Mouse (Mus musculus): ENCODE data around the gene 6030408B16Rik.
"Not testable (repeated sequence)": the region's sequence is repeated elsewhere in the genome, so short reads cannot be mapped to it uniquely, and the experiment has no call there.

Gene 6030408B16Rik

DNA sequence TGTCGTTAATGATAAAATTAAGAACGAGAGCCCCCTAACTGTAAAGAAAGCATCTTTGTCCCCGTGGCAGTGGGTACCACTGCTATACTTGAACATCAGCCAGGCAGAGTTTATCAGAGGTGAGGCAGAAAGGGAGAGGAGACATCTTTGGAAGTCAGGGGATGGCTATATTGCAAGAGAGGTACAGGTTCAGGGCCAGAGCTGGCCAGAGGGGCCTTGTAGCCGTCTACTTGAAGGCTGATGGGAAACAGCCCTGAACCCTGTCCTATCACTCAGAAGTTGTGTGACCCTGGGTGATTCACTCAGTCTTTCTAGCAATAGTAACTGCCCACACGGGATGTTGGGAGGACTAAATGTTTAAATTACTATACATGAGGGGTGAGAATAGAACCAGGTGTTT, 28.1 kb downstream of the 6030408B16Rik start:
- no peak for DNase-seq (ENCODE audit: low spot score)

DNA sequence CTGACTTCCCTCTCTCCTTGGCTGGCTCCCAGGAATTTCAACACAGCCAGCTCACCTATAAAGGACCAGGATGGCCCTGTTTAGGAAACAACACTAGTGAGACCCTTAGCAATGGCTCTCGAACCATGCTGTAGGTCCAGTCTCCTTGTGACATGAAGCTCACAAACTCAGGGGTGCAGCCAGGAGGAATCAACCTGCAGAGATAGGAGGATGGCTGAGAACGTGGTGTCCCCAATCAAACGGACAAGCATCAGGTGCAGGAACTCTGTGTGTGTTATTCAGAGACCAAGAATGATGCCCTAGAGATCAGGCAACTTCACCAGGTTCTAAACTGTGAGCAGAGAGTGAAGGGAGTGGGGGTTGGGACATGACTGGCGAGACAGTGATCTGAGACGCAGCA, 29.1 kb downstream of the 6030408B16Rik start:
- DNase-seq (ENCODE audit: low spot score) = no peak

DNA sequence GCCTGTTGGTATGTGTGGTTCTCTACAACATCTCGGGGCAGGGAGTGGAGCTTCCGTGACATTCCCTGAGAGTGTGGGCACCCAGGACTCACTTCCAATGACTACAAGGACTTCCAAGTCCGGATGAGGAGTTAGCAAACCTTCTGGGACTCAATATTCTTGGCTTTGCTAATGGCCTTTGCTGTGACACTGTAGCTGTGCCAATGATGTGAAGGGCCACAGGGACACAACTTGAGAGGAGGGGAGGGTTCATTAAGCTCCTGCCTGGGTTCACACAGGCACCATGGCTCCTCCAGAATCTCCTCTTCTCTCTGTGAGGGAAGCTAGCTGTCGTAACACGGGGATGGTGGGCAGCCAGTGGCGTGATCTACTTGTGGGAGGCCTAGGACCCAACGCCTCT, 29.6 kb downstream of the 6030408B16Rik start:
- DNase-seq (ENCODE audit: low spot score) = no peak

DNA sequence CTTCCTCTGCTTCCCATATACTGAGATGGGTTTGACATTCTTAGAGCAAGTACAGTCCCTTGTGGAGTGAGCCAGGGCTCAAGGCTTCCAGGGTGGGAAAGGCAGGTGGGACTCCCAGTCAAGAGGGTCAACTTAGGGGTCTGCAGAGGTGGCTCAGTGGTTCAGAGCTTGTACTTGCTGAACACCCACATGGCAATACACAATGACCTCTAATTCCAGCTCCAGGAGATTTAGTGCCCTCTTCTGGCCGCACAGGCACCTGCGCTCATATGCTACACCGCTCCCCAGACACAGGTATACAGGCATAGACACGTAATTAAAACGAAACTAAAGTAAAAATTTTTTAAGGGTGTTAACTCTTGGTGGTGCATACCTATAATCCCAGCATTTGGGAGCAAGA, 30.5 kb downstream of the 6030408B16Rik start:
- DNase-seq (ENCODE audit: low spot score) = no peak

DNA sequence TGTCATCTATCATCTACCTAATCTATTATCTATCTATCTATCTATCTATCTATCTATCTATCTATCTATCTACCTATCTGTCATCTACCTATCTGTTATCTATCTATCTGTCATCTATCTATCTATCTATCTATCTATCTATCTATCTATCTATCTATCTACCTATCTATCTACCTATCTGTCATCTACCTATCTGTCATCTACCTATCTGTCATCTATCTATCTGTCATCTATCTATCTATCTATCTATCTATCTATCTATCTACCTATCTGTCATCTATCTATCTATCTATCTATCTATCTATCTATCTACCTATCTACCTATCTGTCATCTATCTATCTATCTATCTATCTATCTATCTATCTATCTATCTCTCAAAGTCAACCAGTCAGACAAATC, 31.4 kb downstream of the 6030408B16Rik start:
- not testable (repeated sequence) for DNase-seq (ENCODE audit: low spot score)

DNA sequence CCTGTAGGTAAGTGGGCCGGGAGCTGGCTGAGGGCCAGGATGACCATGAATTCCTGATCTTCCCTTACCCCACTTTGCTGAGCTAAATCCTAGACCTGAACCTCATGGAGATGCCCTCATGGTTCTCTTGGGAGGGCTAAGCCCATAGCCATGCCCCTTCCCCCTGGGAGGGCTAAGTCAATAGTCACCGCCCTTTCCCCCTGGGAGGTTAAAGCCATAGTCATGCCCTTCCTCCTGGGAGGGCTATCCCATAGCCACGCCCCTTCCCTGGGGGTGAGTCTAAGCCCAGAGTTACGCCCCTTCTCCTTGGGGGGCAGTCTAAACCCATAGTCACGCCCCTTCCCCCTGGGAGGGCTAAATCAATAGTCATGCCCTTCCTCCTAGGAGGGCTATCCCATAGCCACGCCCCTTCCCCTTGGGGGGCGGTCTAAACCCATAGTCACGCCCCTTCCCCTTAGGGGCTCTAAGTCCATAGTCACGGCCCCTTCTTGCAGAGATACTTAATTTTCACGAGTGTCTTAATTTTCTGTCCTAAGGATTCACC, 33.1 kb downstream of the 6030408B16Rik start:
- DNase-seq (ENCODE audit: low spot score) = no peak

DNA sequence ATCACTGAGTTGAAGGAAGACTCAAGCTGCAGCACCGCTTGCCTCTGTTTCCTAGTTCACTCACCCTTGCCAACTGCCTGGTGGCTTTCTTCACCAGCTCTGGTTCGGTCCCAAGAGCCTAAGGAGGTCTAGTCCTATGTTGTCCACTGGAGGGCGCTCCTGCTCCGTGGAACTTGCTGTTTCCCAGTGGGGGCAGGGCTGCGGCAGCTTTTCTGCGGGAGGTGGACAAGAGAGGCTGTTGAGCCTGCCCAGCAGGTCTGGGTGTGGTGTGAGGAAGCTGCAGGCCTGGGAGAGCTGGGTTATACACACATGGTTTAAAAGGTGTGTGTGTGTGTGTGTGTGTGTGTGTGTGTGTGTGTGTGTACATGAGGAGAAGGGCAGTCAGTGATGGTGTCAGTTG, 34.3 kb downstream of the 6030408B16Rik start:
- DNase-seq (ENCODE audit: low spot score) = no peak

DNA sequence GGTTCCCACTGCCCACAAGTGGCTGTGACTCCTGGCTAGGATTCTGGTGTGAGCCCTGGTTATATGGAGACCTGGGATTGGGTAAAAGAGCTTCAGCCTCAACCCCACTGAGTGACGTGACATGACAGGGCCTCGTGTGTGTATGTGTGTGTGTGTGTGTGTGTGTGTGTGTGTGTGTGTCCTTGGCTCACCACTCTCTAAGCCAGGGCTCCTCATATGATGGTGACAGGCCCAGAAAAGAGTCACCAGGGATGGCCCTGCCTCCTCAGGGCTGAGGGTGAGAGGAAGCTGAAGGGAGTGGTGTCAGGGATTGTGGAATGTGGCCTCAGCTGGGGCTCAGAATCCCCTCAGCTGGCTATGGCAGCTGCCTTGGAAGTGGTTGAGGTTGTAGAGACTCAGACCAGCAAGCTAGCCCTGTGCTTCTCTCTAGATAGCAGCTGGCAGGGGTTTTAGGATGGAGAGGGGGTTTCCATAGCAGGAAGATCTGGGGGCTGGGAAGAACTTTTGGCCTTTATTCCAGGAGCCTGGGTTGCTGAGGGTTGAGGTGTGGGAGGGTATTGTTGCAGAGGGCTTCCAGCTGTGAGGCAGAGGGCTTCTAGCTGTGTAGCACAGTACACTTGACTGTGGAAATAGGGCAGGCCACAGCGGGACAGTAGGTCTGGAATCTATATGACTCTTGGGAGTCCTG, 36.0 kb downstream of the 6030408B16Rik start:
- DNase-seq (ENCODE audit: low spot score) = no peak

DNA sequence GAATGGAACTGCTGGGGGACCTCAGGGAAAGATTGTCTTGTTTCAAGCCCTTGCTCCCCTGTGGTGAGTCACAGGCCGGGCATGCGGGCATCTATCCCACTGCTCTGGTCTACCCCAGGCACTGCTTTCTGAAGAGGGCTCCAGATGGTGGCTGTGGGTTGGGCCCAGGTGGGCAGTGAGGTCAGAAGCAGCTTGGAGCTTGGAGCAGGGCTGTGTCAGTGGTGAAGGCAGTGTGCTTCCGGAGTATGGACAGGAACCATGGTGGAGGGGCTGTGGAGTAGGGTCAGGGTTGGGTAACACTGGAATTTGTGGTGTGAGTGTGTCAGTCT, 36.5 kb downstream of the 6030408B16Rik start:
- DNase-seq (ENCODE audit: low spot score) = no peak

DNA sequence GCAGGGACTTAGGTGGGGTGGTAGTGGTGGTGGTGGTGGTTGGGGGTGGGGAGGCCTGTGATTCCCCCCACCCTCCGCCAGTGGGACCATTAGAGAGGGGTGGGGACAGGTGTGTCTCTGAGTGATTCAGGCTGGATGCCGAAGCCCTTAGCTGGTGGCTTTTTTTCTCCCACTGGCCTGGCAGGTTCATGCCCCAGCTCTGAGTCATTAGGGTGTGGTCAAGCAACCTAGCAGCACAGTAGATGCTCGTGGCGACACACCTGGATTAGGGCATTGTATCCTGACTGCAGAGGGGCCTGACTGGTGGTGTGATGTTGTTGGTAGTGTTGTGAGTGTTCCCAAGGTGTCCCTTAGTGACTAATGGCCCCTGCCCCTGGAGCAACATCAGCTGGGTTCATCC, 38.1 kb downstream of the 6030408B16Rik start:
- DNase-seq (ENCODE audit: low spot score) = no peak

DNA sequence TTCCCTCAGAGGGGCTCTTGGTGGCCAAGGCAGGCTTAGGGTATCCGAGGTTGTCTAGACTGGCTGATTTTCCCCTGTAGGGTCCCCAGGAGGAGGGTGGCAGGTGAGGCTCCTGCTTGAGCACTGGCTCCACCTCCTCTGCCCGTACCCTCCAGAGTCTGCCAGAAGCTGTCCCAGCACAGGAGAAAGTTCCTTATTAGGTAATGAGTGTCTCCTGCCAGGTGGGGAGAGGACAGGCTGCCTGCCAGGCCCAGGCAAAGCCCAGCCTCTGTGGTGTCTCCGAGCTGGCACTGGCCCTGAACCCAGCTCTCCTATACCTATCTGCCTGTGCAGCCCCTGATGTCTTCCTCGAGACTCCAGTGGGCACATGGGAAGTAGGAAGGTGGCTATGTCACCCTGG, 39.4 kb downstream of the 6030408B16Rik start:
- DNase-seq (ENCODE audit: low spot score) = no peak

DNA sequence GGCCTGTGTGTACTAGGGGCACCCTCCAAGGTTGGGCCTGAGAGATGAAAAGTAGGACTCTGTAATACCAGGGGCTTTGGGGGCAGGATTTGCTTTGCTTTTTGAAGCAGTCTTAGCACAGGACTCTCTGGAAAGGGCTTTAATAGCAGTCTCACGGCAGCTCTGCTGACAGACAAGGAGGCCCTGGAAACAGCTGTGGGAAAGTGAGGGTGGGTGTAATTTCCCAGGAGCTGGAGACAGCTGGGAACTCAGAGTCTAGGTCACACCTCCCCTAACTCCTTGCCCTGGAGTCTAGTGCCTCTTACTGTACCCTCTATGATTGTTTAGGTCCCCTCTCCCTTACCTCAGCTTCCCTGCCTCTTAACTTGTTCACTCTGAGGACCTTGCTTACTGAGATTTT, 40.2 kb downstream of the 6030408B16Rik start:
- DNase-seq (ENCODE audit: low spot score) = no peak

DNA sequence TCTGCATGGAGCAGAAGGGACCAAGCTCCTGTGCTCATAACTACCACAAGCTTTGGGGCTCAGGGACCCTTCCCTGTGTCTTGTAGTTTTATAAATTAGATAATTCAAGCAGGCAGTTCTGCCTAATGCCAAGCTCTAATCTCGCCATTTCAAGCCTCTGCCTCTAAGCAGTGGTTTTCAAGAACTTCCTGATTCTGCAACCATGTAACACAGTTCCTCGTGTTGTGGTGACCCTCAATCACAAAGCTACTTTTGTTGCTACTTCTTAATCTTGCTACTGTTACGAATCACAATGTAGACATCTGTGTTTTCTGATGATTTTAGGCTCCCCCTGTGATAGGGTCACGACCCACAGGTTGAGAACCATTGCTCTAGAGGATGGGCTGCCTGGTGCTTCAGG, 40.6 kb downstream of the 6030408B16Rik start:
- DNase-seq (ENCODE audit: low spot score) = no peak

DNA sequence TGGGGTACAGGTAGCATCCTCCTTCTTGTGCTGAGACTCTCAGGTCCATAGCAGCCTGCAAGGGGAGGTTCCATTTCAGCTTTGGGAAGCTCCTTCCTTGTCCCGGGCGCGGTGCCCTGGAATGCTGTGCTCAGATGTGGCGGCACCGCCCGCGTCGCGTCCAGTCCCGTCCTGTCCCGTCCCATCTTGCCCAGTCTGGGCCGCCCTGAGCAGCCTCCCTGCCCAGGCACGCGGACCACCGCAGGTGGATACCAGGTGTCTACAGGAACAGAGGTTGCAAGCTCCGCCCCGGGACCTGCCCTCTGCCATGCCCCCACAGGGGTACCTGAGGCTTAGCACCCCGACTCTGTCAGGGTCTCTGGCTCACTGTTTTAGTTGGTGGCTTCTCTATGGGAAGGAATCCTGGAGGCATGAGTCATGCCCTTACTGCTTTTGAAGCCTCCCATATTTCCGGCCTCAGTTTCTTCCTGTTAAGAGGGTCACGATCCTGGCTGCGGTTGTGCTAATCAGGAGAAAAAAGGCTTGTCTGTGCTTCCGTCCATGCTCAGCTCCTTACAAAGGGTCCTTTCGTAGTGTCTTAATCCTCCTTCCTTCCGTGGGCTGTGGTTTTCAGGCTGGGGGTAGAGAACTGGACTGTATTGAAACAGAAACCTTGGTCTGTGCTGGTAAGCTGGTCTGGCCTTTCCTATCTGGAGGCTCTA, 43.6 kb downstream of the 6030408B16Rik start:
- no peak for DNase-seq (ENCODE audit: low spot score)

DNA sequence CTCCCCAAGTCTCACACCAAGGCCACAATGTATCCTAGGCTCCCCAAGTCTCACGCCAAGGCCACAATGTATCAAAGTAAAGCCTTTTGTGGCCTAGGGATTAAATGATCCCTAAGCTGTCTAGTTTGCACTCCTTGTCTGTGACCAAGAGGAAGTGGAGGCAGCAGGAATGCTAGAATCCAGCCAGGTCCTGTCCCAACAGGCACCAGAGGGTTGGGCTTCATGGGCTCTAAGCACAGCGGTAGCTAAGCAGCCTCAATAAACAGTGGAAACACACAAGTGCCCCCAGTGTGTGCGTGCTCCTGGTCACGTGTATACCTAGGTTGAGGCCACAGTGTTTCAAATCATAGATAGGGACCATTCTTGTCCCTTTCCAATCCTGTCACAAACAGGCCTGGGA, 45.3 kb downstream of the 6030408B16Rik start:
- DNase-seq (ENCODE audit: low spot score) = no peak

DNA sequence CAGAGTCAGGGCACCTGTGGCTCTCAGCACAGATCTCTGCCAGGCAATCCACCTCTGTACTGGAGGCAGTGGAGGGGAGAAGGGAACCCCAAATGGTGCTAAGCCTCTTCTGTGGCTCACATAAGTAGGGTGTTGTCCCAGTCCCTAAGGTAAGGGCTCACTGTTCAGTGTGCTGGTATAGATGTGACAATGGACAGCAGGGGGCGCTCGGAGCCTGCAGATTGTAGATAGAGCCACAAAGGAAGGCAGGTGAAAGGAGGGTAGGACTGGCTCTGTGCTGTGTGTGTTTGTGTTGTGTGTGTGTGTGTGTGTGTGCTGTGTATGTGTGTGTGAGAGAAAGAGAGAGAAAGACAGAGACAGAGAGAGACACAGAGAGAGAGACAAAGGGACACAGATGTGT, 46.5 kb downstream of the 6030408B16Rik start:
- peak; percentile 82 for DNase-seq (ENCODE audit: low spot score)

DNA sequence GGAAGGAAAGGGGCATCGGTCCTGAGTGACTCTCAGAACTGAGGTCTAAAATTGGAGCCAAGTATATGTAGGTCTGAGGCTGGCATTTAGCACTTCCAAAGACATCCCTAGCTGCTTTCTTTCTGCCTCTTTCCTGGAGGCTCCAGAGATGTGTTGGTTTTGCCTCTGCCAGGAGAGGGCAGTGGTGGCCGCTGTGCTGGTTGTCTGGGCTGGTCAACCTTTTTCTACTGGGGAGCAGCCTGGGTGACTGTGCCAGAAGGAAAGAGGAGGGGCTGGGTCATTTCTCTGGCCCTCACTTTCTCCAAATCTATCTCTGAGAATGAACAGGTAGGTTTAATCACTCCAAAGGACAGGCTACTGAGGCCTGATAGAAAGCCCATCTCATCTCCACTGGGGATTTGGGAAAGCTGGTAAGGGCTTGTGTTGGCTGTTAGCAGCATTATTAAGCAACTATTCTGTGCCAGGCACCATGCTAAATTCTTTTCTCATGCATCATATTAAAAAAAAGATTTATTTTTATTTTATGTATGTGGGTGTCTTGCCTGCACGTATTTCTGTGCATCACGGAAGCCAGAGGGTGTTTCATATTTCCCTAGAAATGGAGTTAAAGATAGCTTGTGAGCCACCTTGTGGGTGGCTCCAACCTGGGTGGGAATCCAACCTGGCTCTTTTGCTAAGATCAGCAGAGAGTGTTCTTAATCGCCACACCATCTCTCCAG, 48.9 kb downstream of the 6030408B16Rik start:
- no peak for DNase-seq (ENCODE audit: low spot score)

Measured in left cerebral cortex, adult 11 months (tissue).